Mouse (Mus musculus) cortical plate, adult 2 months (tissue): ENCODE measurements at regions not wholly inside any gene's neighbourhood (a gene's known extent, or its start where the extent isn't known, plus 50 kb on each side); places are given as distances from the start of the nearest gene placed in this dataset.

ENCODE experiments used
- CTCF ChIP-seq: fragments of 200-500 bp; IDR thresholded peaks from 2 replicates; pipeline ENCODE4 v1.5.1; 2011; ENCODE audit warnings: mild to moderate bottlenecking, control low read depth, low read length; ENCODE audit not compliant: insufficient read depth; ENCODE audit errors: extremely low read depth
- POLR2A ChIP-seq: fragments of 200-500 bp; IDR thresholded peaks from 2 replicates; pipeline ENCODE4 v1.6.1; 2011; ENCODE audit warnings: mild to moderate bottlenecking, low read length, control low read depth; ENCODE audit not compliant: insufficient read depth; ENCODE audit errors: extremely low read depth

DNA sequence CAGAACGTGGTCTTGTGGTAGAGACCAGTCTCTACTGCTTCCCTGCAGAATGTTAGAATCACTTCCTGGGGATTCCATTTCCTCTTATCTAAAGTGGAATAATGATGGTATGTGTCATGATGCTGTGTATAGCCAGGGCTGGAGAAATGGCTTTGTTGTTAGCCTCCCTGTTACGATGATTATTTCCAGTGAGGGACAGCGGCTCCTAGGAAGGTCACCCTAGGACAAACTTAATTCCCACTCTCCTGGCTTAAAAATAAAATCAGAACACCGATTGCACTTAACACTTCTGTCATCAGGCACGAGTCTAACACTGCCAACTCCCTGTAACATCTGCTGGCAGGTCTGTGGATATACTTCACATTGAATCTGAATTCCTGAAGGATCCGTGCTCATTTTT lies 151.9 kb upstream of the Hs3st2 start:
- TF ChIP-seq CTCF (no peak), POLR2A (no peak)
